Mouse (Mus musculus): ENCODE results near the gene Cadm1. TPM values are rescaled to one million over a fixed set of nuclear protein-coding genes. Genes with fewer than 3 reads are reported as not detected.

Gene Cadm1
- total and polyA plus RNA-seq, 2 experiments from 2014 or later, result 3.7 to 5.5 TPM

DNA sequence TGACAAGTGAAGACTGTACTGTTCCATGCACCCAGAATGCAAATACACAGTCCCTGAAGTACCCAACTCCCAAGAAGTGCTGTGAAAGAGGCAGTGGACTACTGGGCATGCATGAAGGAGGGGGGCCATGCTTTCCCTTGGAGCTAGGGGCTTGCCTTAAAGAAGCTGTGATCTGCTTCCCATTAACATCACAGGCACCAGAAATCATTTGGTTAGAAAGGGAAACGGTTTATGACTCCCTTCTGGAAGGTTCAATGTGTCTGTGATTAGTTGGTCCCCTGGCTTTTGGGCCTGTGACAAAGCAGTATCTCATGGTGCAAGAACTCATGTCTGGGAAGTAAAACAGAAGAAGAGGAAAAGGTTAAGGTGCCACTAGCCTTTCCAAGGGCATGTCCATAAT lies 336.0 kb downstream of the Cadm1 start:
- Histone ChIP-seq H3K4me2 (ENCODE audit: low read depth, low read length) (no peak overlapping the region), H3K4me1 (ENCODE audit: control insufficient read depth, insufficient read depth) (no peaks in the 10 kb centered on the region), H3K4me3 (ENCODE audit: low read depth, low read length) (no peak overlapping the region), H3K9ac (replicated peaks; ENCODE audit: low read depth, low read length) (no peak overlapping the region), H3K36me3 (replicated peaks; ENCODE audit: control insufficient read depth, insufficient read depth, low read length) (no peaks in the 10 kb centered on the region), H3K27ac (ENCODE audit: low read depth) (no peak overlapping the region), H3K27me3 (ENCODE audit: control insufficient read depth, insufficient read depth, low read length) (peaks cover 5% of the 10 kb centered on the region; the same call in 1 of the 2 replicates), H3K9me3 (replicated peaks; ENCODE audit: control insufficient read depth, low read length) (no peaks in the 10 kb centered on the region)
- DNase-seq (ENCODE audit: low spot score) (no peak), ATAC-seq (ENCODE audit: insufficient read depth, low read depth) (no peak)
- WGBS, result 81% methylated on average over 1 of the region's 1 CpGs
- no peak for TF ChIP-seq CTCF (IDR thresholded peaks at IDR 0.05; ENCODE audit: low read depth)
- no peak for TF ChIP-seq EP300 (IDR thresholded peaks at IDR 0.05; ENCODE audit: low read depth)

DNA sequence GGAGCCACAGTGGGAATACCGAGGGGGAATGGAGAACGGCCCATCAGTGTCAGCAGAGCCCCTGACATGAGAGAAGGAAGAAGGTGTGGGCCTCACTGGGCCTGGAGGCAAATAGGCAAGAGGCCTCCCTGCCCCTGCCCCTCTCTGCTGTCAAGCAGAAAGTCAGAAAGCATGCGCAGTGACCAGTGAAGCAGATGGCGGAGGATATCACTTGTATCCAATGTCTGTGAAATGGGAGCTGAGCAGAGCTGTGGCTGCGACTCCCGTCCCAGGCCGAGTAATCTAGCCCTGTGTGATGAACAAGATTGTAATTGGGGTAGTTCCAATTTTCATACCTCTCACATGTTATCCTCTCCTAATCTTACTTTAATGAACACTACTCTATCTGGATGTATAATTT lies 337.5 kb downstream of the Cadm1 start:
- peaks cover 5% of the 10 kb centered on the region; the same call in 1 of the 2 replicates for H3K27me3 ChIP-seq (ENCODE audit: control insufficient read depth, insufficient read depth, low read length)
- WGBS, result 82% methylated on average over 7 of the region's 7 CpGs

GRCm38 (mm10) chr9:47869661-47870060 lies 339.7 kb downstream of the Cadm1 start:
- no peak for DNase-seq (ENCODE audit: low spot score)
- H3K9me3 ChIP-seq (replicated peaks; ENCODE audit: control insufficient read depth, low read length), result no peaks in the 10 kb centered on the region
- H3K9ac ChIP-seq (replicated peaks; ENCODE audit: low read depth, low read length), result no peak overlapping the region
- H3K36me3 ChIP-seq (replicated peaks; ENCODE audit: control insufficient read depth, insufficient read depth, low read length), result no peaks in the 10 kb centered on the region
- H3K27me3 ChIP-seq (ENCODE audit: control insufficient read depth, insufficient read depth, low read length), result peaks cover 5% of the 10 kb centered on the region; the same call in 1 of the 2 replicates
- H3K27ac ChIP-seq (ENCODE audit: low read depth), result no peak overlapping the region
- TF ChIP-seq EP300 (IDR thresholded peaks at IDR 0.05; ENCODE audit: low read depth), result no peak
- TF ChIP-seq CTCF (IDR thresholded peaks at IDR 0.05; ENCODE audit: low read depth), result no peak
- H3K4me1 ChIP-seq (ENCODE audit: control insufficient read depth, insufficient read depth), result no peaks in the 10 kb centered on the region
- H3K4me2 ChIP-seq (ENCODE audit: low read depth, low read length), result no peak overlapping the region
- 75% methylated on average over 5 of the region's 5 CpGs for WGBS
- ATAC-seq (ENCODE audit: insufficient read depth, low read depth), result no peak
- no peak overlapping the region for H3K4me3 ChIP-seq (ENCODE audit: low read depth, low read length)

More for the DNA sequence above, 337.5 kb downstream of the Cadm1 start:
- no peak overlapping the region for H3K27ac ChIP-seq (ENCODE audit: low read depth)
- TF ChIP-seq CTCF (IDR thresholded peaks at IDR 0.05; ENCODE audit: low read depth) (no peak), EP300 (IDR thresholded peaks at IDR 0.05; ENCODE audit: low read depth) (no peak)
- H3K9me3 ChIP-seq (replicated peaks; ENCODE audit: control insufficient read depth, low read length), result no peaks in the 10 kb centered on the region
- H3K4me3 ChIP-seq (ENCODE audit: low read depth, low read length), result no peak overlapping the region
- no peak for DNase-seq (ENCODE audit: low spot score)
- ATAC-seq (ENCODE audit: insufficient read depth, low read depth), result no peak
- no peak overlapping the region for H3K4me2 ChIP-seq (ENCODE audit: low read depth, low read length)
- H3K9ac ChIP-seq (replicated peaks; ENCODE audit: low read depth, low read length), result no peak overlapping the region
- no peaks in the 10 kb centered on the region for H3K36me3 ChIP-seq (replicated peaks; ENCODE audit: control insufficient read depth, insufficient read depth, low read length)
- H3K4me1 ChIP-seq (ENCODE audit: control insufficient read depth, insufficient read depth), result no peaks in the 10 kb centered on the region

- Histone ChIP-seq H3K27me3 (ENCODE audit: control insufficient read depth, insufficient read depth, low read length) (no peaks in the 10 kb centered on the region), H3K9me3 (replicated peaks; ENCODE audit: control insufficient read depth, low read length) (no peaks in the 10 kb centered on the region), H3K36me3 (replicated peaks; ENCODE audit: control insufficient read depth, insufficient read depth, low read length) (no peaks in the 10 kb centered on the region), H3K9ac (replicated peaks; ENCODE audit: low read depth, low read length) (no peak overlapping the region), H3K27ac (ENCODE audit: low read depth) (no peak overlapping the region), H3K4me1 (ENCODE audit: control insufficient read depth, insufficient read depth) (no peaks in the 10 kb centered on the region), H3K4me3 (ENCODE audit: low read depth, low read length) (no peak overlapping the region), H3K4me2 (ENCODE audit: low read depth, low read length) (no peak overlapping the region)
- DNase-seq (ENCODE audit: low spot score), result no peak
- WGBS, result 67% methylated on average over 10 of the region's 10 CpGs
- TF ChIP-seq EP300 (IDR thresholded peaks at IDR 0.05; ENCODE audit: low read depth) (no peak), CTCF (IDR thresholded peaks at IDR 0.05; ENCODE audit: low read depth) (no peak)
- no peak for ATAC-seq (ENCODE audit: insufficient read depth, low read depth)
Observed at GRCm38 (mm10) chr9:47876557-47877206, 346.7 kb downstream of the Cadm1 start.

DNA sequence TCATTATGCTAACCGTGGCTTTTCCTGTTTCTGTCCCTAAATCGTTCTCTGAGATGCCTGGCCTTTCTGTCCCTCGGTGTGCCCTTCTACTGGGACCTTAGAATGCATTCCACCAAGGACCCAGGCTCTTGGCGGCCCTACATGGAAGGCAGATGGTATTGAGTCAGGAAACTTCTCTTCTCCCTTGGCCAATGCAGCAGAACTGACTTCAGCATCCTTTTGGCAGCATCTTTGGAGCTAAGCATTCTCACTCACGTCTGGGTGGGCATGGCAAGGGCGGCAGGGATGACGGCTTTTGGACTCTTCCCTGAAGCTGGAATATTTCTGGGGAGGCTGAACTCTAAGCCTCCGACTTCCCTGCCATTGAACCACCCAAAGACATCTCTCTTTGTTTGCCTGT lies 350.2 kb downstream of the Cadm1 start:
- ATAC-seq (ENCODE audit: insufficient read depth, low read depth) (no peak), DNase-seq (ENCODE audit: low spot score) (no peak)
- no peaks in the 10 kb centered on the region for H3K36me3 ChIP-seq (replicated peaks; ENCODE audit: control insufficient read depth, insufficient read depth, low read length)
- TF ChIP-seq EP300 (IDR thresholded peaks at IDR 0.05; ENCODE audit: low read depth) (no peak), CTCF (IDR thresholded peaks at IDR 0.05; ENCODE audit: low read depth) (no peak)
- H3K4me2 ChIP-seq (ENCODE audit: low read depth, low read length), result no peak overlapping the region
- H3K9ac ChIP-seq (replicated peaks; ENCODE audit: low read depth, low read length), result no peak overlapping the region
- H3K27me3 ChIP-seq (ENCODE audit: control insufficient read depth, insufficient read depth, low read length), result no peaks in the 10 kb centered on the region
- no peak overlapping the region for H3K27ac ChIP-seq (ENCODE audit: low read depth)
- no peak overlapping the region for H3K4me3 ChIP-seq (ENCODE audit: low read depth, low read length)
- no peaks in the 10 kb centered on the region for H3K4me1 ChIP-seq (ENCODE audit: control insufficient read depth, insufficient read depth)
- WGBS, result 73% methylated on average over 8 of the region's 8 CpGs
- H3K9me3 ChIP-seq (replicated peaks; ENCODE audit: control insufficient read depth, low read length), result no peaks in the 10 kb centered on the region

DNA sequence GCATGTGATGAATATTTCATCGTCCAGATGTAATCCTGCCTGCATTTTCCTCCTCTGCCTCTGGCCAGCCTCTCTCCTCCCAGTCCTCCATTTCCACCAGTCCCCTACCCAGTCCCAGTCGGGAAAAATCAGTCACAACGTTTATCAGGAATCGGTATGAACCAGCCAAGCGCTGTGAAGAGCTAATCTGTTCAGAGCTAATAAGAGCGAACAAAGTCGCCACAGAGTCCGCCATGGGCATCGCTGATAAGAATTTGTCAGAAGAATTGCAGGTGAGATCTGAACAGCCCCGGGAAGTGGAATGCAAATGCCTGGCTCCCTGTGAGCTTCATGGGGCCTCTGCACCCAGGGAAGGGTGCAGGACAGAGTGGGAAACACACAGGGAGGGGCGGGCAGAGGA lies 352.4 kb downstream of the Cadm1 start:
- Histone ChIP-seq H3K4me2 (ENCODE audit: low read depth, low read length) (no peak overlapping the region), H3K9ac (replicated peaks; ENCODE audit: low read depth, low read length) (no peak overlapping the region), H3K9me3 (replicated peaks; ENCODE audit: control insufficient read depth, low read length) (no peaks in the 10 kb centered on the region), H3K4me3 (ENCODE audit: low read depth, low read length) (no peak overlapping the region), H3K36me3 (replicated peaks; ENCODE audit: control insufficient read depth, insufficient read depth, low read length) (no peaks in the 10 kb centered on the region), H3K4me1 (ENCODE audit: control insufficient read depth, insufficient read depth) (no peaks in the 10 kb centered on the region), H3K27me3 (ENCODE audit: control insufficient read depth, insufficient read depth, low read length) (no peaks in the 10 kb centered on the region), H3K27ac (ENCODE audit: low read depth) (no peak overlapping the region)
- WGBS, result 30% methylated on average over 11 of the region's 11 CpGs
- DNase-seq (ENCODE audit: low spot score), result no peak
- ATAC-seq (ENCODE audit: insufficient read depth, low read depth), result no peak
- no peak for TF ChIP-seq CTCF (IDR thresholded peaks at IDR 0.05; ENCODE audit: low read depth)
- no peak for TF ChIP-seq EP300 (IDR thresholded peaks at IDR 0.05; ENCODE audit: low read depth)
